Mouse (Mus musculus) right cerebral cortex, adult 18-20 months (tissue): ENCODE measurements at regions not wholly inside any gene's neighbourhood (a gene's known extent, or its start where the extent isn't known, plus 50 kb on each side); places are given as distances from the start of the nearest gene placed in this dataset.

Experiments used
- DNase-seq: peaks from one replicate; pipeline ENCODE4 v3.0.0; 2022; ENCODE audit warnings: mixed read lengths

DNA sequence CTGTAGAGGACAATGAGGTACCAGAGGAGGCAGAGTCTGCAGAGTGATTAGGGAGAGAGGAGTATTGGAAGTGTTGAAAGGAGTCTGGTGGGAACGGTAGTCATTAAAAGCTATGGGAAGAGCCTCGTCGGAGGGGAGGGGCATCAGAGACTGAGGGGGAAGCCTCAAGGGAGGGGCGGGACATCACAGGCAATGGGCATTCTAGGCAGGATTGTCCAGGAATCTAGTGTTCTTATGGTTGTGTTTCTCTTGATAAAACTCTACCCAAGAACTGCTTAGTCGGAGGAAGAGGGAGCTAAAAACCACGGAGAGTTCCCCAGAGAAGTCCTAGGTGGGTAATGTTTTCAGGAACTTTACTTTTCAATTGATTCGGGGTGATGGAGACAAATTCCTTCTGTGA lies 90.2 kb downstream of the Sec23ip start:
- DNase-seq: no peak

GRCm38 (mm10) chr7:128836435-128836834 lies 91.7 kb downstream of the Sec23ip start:
- DNase-seq: no peak

GRCm38 (mm10) chr7:128842561-128842960 lies 97.8 kb downstream of the Sec23ip start:
- DNase-seq: no peak

- DNase-seq: no peak
Observed at GRCm38 (mm10) chr7:128843576-128843975, 98.8 kb downstream of the Sec23ip start.

- no peak for DNase-seq
Observed at GRCm38 (mm10) chr7:128849261-128849660, 104.5 kb downstream of the Sec23ip start.

DNA sequence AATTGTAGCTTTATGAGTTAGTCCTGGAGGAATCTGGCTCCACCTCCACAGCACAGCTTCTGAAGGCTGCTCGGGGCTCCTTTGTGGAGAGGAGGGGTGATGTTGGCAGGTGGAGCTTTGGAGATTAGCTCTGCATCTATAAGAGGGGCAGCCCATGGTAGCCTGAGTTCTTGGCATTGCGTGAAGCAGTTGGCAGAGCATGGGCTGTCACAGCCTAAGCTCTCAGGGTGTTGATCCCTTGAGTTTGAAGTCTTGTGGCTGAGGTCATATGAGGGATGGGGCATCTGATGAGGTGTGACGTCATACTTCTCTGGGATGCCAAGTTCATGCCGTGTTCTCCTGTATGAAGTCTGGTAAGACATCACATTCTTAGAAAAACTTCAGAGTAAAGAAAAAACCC lies 109.5 kb downstream of the Sec23ip start:
- no peak for DNase-seq

DNA sequence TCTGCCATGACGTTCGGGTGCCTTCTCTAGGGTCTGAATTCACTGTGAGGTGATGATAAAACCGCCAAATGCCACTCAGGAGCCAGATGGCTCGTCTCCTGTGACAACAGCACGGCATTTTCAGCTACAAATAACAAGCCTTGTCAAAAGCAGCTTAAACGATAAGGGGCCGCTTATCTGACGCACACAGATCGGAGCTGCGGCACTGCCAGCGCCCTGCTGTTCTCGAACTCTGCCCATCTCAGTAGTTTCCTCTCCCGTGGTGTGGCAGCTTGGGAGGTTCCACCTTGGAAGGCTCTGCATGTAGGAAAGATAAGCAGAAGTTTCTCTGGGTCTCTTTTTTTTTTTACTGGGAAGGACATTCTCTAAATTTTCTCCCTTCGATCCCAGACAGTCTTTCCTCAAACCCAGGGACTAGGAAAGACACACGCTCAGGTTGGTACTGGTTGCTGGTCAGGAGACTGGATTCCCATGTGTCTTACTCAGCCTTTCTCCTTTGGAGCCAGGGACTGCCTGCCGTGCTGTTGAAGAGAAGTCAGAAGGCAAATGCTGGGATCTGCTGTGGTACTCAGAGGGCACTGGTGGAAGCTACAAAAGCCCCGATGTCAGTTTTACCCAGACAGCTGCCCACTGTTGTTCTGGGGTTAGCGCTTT lies 110.1 kb downstream of the Sec23ip start:
- no peak for DNase-seq

DNA sequence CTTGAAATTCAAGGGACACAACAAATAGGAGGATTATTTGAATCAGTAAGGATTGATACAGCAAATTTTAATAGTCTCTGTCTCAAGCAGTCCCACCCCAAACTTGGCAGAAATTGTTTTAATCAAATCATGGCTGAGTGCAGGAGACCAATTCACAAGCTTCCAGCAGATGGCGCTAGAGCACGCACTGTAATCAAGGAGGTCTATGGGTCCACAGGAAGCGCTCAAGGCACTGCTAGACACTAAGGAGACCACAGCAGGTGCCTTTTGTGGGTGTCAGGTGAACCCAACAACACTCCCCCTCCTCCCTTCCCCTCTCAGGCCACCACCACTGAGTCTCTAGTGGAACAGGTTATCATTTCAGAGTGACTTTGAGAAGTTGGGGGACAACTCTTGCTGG lies 115.4 kb downstream of the Sec23ip start:
- peak; percentile 64 for DNase-seq

DNA sequence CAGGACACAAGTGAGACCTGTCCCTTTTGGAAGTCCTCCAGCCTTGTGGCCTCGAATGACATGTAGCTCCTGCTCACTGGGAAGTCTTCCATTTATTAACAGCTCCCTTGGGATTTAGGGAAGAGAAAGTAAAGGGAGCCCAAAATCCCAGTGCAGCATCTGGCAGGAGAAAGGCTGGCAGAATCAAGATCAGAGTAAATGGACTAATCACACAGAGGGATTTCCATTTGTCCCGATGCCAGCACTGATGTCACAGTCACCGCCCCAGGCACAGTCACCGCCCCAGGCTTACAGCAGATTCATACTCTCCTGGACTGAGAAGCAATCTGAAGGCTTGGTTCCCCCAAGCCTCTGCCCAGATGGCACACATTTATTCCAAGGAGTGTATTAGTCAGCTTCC lies 116.0 kb downstream of the Sec23ip start:
- DNase-seq: peak; percentile 6

DNA sequence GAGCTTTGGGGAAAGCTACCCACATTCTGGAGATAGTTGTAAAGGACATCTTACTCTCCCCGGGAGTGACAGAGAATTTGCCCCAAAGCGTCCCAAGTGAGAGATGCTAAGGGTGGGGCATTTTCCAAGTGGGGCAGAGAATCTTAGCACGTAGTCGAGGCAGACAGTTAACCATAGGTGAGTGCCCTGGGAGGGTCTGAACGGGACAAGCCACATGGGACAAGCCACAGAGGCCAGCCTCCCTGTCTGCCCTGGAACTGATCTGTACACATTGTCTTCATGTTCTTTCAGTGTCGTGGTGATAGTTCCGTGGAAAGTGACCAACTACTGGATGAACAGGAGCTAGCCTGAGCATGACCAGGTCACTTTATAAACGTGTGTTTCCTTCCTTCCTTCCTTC lies 116.6 kb downstream of the Sec23ip start:
- no peak for DNase-seq

GRCm38 (mm10) chr7:128868799-128869198 lies 124.1 kb downstream of the Sec23ip start:
- DNase-seq: no peak

- no peak for DNase-seq
Observed at GRCm38 (mm10) chr7:128884015-128884414, 139.3 kb downstream of the Sec23ip start.

DNA sequence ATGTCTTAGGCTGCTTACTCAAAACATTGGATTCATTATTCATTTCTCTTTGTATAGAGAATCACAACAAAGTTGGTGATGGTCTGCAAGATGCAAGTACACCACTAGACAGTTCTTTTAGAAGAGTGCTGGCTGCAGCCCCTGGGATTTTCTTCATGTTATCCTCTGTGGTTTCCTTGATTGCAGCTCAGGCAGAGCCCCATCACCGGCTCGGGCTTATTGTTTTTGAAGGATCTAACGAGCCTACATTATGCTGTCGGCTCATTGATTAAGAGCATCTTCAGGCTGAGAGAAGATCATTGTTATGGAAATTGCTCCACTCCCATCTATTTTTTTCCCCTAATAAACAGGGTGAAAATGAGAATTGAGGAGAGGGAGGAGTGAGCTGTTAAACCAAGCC lies 140.8 kb downstream of the Sec23ip start:
- no peak for DNase-seq

DNA sequence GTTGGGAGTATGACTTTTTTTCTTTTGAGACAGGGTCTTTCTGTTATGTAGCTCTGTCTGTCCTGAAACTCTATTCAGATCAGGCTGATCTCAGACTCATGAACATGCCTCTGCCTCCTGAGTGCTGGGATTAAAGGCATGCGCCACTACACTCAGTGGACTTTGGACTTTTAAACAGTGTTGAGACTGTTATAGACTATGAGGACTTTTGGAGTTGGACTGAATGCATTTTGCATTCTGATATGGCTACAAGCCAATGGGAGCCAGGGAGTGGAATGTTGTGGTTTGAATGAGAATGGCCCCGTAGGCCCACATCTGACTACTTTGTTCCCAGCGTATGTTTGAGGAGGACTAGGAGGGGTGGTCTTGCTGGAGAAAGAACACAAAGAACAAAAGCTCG lies 165.4 kb downstream of the Sec23ip start:
- DNase-seq: no peak

- DNase-seq: no peak
Observed at GRCm38 (mm10) chr7:128937976-128938730, 193.4 kb downstream of the Sec23ip start.

GRCm38 (mm10) chr7:128960575-128960974 lies 215.8 kb downstream of the Sec23ip start:
- DNase-seq: no peak

DNA sequence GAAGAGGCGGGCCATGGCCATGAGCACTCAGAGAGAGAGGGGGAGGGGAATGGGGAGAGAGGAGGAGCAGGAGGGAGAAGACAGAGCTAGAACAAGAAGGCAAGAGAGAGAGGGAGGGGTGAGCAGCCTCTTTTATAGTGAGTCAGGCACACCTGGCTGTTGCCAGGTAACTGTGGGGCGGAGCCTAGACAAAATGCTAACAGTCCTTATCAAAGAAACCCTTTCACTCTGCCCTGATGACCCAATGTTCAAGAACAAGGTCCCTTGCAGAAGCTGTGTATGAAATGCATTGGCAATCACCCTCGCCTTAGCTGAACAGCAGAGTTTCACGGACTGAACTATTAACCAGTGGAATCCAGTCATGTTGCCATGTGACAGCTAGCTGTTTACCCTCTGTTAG lies 235.2 kb downstream of the Sec23ip start:
- DNase-seq: no peak

DNA sequence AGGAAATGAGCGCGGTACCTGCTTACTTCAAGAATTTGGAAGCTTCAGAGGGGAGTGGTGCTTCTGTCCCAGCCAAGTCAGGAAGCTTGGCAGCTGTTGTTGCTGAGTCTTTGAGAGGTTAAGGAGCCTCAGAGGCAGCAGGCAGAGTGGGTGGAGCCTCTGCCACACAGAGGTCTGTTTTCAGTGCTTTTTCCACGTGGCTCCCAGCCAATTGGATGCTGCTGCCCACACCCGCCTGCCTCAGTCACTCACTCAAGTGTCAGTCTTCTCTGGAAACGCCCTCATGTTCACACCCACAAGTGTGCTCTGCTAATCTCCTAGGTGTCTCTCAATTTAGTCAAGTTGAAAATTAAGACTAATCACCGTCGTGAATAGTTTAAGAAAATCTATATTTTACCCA lies 236.1 kb downstream of the Sec23ip start:
- no peak for DNase-seq

DNA sequence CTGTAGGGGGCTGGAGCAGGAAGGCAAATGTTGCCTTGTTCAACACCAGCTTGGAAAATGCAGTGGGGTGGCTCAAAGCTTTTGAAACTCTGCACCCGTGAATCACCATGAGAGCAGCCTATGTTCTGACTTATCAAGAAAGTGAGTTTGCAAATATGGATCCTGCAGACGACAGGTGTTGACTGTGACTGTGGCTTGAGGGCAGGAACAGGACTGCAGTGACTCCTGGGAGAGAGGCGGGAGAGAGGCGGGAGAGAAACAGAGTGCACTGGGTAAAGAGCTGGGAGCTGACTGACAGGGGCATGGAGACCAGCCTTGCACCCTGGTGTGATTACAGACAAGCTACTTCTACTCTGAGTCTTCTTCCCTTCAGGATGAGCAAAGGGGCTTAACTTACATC lies 254.0 kb downstream of the Sec23ip start:
- no peak for DNase-seq

DNA sequence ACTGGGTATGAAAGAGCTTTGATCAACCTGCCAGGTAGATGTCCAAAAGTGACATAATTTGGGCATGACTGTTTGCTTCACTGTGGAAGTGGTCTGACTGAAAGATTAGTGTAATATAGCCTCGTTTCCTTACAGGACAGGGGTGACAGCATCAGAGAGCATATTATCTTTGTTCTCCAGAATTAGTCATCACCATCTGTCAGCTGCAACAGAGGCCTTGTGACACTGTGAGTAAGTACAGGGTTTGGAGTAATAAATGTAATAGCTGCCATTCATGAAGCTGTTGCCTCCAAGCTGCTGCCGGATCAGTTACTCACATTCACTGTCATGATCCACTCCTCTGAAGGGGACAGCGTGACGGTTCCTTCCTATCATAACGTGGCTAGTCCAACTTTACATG lies 254.4 kb upstream of the Plpp4 start:
- DNase-seq: no peak

- no peak for DNase-seq
Observed at GRCm38 (mm10) chr7:129003150-129003549, 253.7 kb upstream of the Plpp4 start.

DNA sequence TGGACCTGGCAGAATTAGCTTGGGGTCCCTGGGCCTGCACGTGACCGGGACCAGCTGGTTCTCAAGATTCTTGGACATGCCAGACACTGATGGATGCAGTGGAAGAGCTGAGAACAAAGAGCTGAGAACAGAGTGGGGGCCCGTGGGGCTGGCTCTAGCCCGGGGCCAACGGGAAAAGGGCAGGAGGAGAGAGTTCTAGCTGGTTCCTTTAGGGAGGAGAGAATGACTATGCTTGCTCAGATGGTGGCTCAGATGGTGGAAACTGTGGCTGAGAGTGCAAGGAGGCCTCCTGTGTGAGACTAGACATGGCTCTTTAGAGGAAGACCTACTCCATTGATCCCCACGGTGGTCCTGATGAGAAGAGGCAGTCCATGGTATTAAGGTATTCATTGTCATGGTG lies 240.5 kb upstream of the Plpp4 start:
- DNase-seq: no peak

DNA sequence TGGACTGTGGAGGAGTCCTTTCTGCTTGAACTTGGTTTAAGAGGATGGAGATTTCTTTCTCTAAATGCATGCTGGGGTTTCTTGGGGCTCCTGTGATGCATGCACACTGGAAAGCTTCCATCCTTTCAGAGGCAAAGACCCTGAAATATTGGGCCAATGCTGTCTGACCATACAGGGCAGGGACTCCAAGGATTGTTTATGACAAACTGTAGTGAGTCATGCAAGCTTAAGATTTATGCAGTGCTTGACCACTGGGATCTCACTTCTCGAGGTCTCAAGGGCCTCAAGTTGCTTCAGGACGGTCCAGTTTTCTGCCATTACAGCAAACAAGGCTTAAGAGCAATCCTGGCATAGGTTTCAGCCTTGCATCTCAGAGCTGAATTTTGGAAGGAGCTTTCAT lies 229.7 kb upstream of the Plpp4 start:
- no peak for DNase-seq

DNA sequence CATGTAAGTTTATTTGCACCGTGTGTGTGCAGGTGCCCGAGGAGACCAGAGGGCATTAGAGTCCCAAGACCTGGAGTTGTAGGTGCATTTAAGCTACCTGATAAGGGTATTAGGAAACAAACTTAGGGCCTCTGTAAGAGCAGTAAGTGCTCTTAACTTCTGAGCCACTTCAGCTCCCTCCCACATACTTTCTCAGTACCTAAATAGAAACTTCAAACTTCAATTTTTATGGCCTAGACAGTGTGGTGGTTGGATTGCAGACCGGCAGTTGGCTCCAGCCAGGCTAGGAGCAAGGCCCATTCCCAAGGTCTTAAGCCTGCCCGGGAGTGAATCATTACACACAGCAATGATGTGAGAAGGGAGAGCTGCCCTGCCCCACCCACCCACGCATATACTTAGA lies 208.8 kb upstream of the Plpp4 start:
- no peak for DNase-seq

DNA sequence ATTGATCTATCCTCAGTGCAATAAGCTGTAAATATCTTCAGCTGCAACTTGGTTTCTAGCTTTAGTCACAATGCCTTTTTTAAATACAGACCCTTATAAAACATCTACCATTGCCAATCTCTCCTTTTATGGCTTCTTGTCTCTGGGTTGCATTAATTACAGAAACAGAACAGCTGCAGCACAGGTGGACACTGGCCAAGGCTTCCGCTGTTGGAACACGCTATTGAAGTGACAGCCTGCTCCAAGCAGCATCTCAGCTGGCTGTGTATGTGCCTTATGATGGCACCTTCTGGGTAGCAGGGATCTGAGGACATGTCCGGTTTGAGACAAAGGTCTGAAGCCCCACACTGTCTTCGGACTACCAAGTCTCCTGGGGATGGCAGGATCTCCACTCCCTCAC lies 207.1 kb upstream of the Plpp4 start:
- DNase-seq: peak; percentile 6
